Mouse (Mus musculus) induced T-regulatory cell, adult 2 months (primary cell): ENCODE measurements around the gene Gm3667.
A peak's percentile ranks its signal among the peaks of the same experiment; 100 is the strongest.
"Not testable (repeated sequence)": the region's sequence is repeated elsewhere in the genome, so short reads cannot be mapped to it uniquely, and the experiment has no call there.

Source experiments
- DNase-seq: peaks from one replicate; pipeline ENCODE4 v3.0.0-alpha.2; 2012; ENCODE audit warnings: low read depth

The Gm3667 gene

GRCm38 (mm10) chr14:6889521-6890012 lies at the start of gene Gm3667:
Gm3667 (minus strand) TSS chr14:6889962.
- peak; percentile 1 for DNase-seq

- not testable (repeated sequence) for DNase-seq
Observed at GRCm38 (mm10) chr14:6899881-6900280, 10.1 kb upstream of the Gm3667 start.

DNA sequence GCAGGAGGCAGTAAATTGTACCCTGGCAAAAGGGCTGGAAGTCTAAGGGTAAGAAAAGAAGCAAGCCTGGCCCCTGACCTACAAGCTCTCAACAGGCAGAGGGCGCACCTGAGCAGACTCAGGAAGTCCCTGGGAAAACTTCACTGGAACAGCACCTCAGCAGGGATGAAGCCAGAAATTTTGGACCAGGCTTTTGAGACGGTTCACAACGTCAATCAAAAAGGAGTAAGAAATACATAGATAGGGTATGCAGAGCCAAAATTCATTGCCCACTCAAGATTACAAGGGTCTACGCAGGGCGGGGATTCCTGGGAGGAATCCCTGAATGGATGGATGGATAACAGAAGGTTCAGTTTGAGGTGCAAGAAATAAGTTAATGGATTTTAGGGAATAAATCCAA lies 951 bp downstream of the Gm3667 start:
- DNase-seq = not testable (repeated sequence)

GRCm38 (mm10) chr14:6840211-6840610 lies 49.6 kb downstream of the Gm3667 start, which contains the start of gene Gm3642:
Gm3642 (minus strand) TSS chr14:6840311.
- DNase-seq = not testable (repeated sequence)

GRCm38 (mm10) chr14:6823297-6823696 lies 66.5 kb downstream of the Gm3667 start:
- DNase-seq = not testable (repeated sequence)
